Mouse (Mus musculus): ENCODE results near the gene Mrpl24. TPM values are rescaled to one million over a fixed set of nuclear protein-coding genes. Genes with fewer than 3 reads are reported as not detected.

The Mrpl24 gene
- 127 and 138 TPM in 2 replicates for polyA plus RNA-seq (2012; rRNA removed)

DNA sequence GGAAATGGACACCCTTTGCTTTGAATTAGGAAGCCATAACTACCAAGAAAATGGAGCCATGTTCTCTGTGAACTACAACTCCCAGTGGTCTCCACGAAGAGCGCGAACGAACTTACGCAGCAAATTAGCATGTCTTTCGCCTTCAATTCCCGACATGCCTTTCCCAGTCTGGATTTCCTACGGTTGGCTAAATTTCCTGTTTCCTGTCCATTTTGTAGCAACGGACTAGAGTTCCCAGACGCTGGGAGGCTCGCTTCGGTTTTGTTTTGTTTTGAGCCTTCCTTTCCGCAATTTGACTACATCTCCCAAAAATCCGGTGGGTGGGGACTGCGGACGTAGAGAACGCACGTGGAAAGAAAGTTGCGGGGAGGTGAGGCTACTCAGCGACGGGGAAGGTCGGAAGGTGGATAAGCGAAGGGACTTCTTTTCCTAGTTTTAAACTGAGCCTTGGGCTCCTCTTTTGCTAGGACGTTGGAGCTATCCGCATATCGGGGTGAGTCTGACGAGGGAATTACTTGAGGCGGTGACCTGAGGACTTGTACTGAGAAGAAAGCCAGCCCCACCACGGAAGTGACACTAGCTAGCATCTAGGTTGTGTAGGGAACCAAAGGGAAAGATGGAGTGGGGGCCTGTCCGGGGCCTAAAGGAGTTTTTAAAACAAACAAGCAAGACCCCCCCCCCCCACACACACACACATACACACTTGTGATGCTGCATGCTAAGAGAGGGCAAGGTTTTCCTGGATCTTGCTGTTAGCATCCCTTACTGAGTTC, at the start of gene Mrpl24:
Gene Mrpl24, plus strand, starts transcription at position 171 of the 773 bp plus-strand sequence.

GRCm38 (mm10) chr3:87885281-87886003, 33.9 kb upstream of the Mrpl24 start, which contains the start of gene Prcc:
Gene Prcc, minus strand, starts transcription at chr3:87885608.

GRCm38 (mm10) chr3:87905880-87906485, 13.3 kb upstream of the Mrpl24 start, which contains the start of gene Hdgf:
Gene Hdgf, plus strand, starts transcription at chr3:87906321.

DNA sequence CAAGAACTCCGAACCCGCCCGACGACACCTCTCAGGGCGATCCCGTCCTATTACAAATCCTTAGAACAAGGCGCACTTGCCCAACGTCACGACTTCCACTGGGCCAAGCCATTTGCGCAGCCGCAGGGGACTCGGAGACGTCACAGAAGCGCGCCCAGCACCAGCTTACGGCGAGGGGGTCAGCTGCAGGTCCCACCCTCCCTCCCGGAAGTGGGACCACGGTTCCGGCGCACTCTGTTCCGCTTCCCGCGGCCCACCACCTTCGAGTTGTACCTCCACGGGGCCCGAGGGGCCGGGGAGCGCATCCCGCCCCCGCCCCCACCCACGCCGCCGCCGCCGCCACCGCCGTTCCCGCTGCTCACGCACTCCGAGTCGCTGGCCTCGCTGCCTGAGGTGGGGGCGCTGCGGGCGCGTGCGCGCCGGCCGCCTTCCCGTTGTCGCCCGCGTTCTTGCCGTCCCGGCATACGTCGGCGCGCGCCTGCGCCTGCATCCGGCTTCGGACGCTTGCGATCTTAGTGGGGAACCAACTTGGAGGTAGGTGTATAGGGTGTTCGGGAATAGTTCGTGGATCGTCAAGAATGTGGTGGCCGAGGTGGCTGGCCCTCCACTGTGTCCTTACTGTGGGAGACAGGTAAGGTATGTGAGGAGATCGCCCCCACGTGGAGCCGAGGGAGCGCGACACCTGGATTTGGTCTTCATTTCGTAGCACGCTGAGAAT, 10.9 kb downstream of the Mrpl24 start, which contains the start of the genes Isg20l2 and Rrnad1:
Gene Isg20l2, plus strand, starts transcription at position 237 of the 718 bp plus-strand sequence.
Gene Rrnad1, minus strand, starts transcription at position 640 of the 718 bp plus-strand sequence.

DNA sequence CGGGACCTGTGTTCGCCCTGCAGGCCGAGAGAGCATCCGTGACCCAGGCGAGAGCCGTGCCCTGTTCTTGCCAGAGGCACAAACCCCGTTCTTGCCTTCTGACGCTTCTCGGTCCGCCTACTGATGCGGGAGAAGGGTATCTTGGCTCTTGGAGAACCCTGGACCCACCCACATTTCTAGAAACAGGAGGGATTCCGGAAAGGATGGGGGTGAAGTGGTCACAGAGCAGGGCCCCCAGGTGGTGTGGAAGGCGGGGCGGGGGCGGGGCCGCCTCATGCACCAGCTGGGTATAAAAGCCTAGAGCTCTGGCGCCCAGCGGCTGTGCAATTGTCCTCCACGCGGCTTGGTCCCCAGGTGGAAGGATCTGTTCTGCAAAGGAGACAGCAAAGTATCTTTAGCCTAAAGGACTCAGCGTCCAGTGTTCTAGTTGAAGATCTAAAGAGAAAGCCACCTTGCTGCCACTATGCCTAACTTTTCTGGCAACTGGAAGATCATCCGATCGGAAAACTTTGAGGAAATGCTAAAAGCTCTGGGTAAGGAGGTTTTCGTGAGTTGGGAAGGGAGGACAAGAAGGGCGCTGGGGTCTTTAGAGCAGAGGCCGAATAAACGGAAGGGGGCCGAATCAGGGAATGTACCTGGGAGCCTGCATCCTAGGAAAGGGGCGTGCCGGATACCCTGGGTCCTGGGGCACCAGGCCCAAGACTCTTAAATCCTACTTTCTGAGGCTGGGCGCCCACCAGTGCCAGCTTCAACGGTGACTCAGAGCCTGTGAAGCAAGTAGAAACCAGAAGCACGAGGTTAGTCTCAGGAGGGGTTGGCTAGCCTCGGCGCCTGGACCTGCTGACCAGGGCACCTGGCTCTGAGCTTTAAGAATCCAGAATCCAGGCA, 29.3 kb downstream of the Mrpl24 start, which contains the start of gene Crabp2:
Gene Crabp2, plus strand, starts transcription at position 289 of the 888 bp plus-strand sequence.

GRCm38 (mm10) chr3:87970939-87971488, 51.7 kb downstream of the Mrpl24 start, which contains the start of gene Nes:
Gene Nes, plus strand, starts transcription at chr3:87971078.

Other genes with a start within 250 kb of the Mrpl24 start
- 0.40 and 0.42 TPM in 2 replicates for gene Lrrc71, start 170.9 kb upstream of the Mrpl24 start, polyA plus RNA-seq (2012; rRNA removed)
- gene Ntrk1, start 124.3 kb upstream of the Mrpl24 start, polyA plus RNA-seq (2012; rRNA removed), result 4.3 and 7.1 TPM in 2 replicates
- 1.1 and 1.8 TPM in 2 replicates for gene Insrr, start 122.6 kb upstream of the Mrpl24 start, polyA plus RNA-seq (2012; rRNA removed)
- gene Pear1, start 95.2 kb upstream of the Mrpl24 start, polyA plus RNA-seq (2012; rRNA removed), result 12.5 and 18.4 TPM in 2 replicates
- 0.02 TPM in 1 of 2 replicates, not detected in the other for gene Sh2d2a, start 72.8 kb upstream of the Mrpl24 start, polyA plus RNA-seq (2012; rRNA removed)
- gene Prcc, start 33.9 kb upstream of the Mrpl24 start, polyA plus RNA-seq (2012; rRNA removed), result 55.2 and 62.6 TPM in 2 replicates
- gene Hdgf, start 13.2 kb upstream of the Mrpl24 start, polyA plus RNA-seq (2012; rRNA removed), result 241 and 830 TPM in 2 replicates
- gene Isg20l2, start 10.8 kb downstream of the Mrpl24 start, polyA plus RNA-seq (2012; rRNA removed), result 36.5 and 49.1 TPM in 2 replicates
- gene Rrnad1, start 11.2 kb downstream of the Mrpl24 start, polyA plus RNA-seq (2012; rRNA removed), result 39.7 and 44.0 TPM in 2 replicates
- 308 and 462 TPM in 2 replicates for gene Crabp2, start 29.2 kb downstream of the Mrpl24 start, polyA plus RNA-seq (2012; rRNA removed)
- 85.7 and 264 TPM in 2 replicates for gene Nes, start 51.6 kb downstream of the Mrpl24 start, polyA plus RNA-seq (2012; rRNA removed)
- gene Bcan, start 80.7 kb downstream of the Mrpl24 start, polyA plus RNA-seq (2012; rRNA removed), result 0.38 and 0.47 TPM in 2 replicates
- 0.24 and 0.36 TPM in 2 replicates for gene Hapln2, start 108.1 kb downstream of the Mrpl24 start, polyA plus RNA-seq (2012; rRNA removed)
- 22.8 and 45.2 TPM in 2 replicates for gene Gpatch4, start 123.6 kb downstream of the Mrpl24 start, polyA plus RNA-seq (2012; rRNA removed)
- 59.9 and 77.1 TPM in 2 replicates for gene Naxe, start 139.0 kb downstream of the Mrpl24 start, polyA plus RNA-seq (2012; rRNA removed)
- not detected in 2 replicates for gene Ttc24, start 158.8 kb downstream of the Mrpl24 start, polyA plus RNA-seq (2012; rRNA removed)
- 23.1 and 28.6 TPM in 2 replicates for gene Iqgap3, start 162.5 kb downstream of the Mrpl24 start, polyA plus RNA-seq (2012; rRNA removed)
- gene Mef2d, start 222.9 kb downstream of the Mrpl24 start, polyA plus RNA-seq (2012; rRNA removed), result 22.3 and 32.4 TPM in 2 replicates

Measured in central nervous system, embryonic 11.5 days (tissue).